Mouse (Mus musculus) hindbrain, embryonic 14.5 days (tissue): ENCODE measurements at regions not wholly inside any gene's neighbourhood (a gene's known extent, or its start where the extent isn't known, plus 50 kb on each side); places are given as distances from the start of the nearest gene placed in this dataset.
A peak's percentile ranks its signal among the peaks of the same experiment; 100 is the strongest.
"Not testable (repeated sequence)": the region's sequence is repeated elsewhere in the genome, so short reads cannot be mapped to it uniquely, and the experiment has no call there.

Experiments used
- ATAC-seq: fragments of 200-750 bp; cut with Nextera tagmentation; 2 replicates; pipeline ENCODE4 v1.8.0; 2017; ENCODE audit warnings: moderate number of reproducible peaks, mild to moderate bottlenecking, moderate TSS enrichment, moderate library complexity; ENCODE audit not compliant: low FRiP score
- DNase-seq: peaks from one replicate; pipeline ENCODE4 v3.0.0-alpha.2; 2015; ENCODE audit warnings: low spot score
- H3K27ac ChIP-seq: fragments of 300-500 bp; sonication (generic); 2 replicates; pipeline ENCODE4 v1.5.1; 2014; ENCODE audit warnings: mild to moderate bottlenecking, moderate library complexity
- H3K27me3 ChIP-seq: fragments of 300-500 bp; sonication (generic); 2 replicates; pipeline ENCODE4 v1.6.1; 2014; ENCODE audit warnings: mild to moderate bottlenecking, low read length, mixed read lengths; ENCODE audit not compliant: control insufficient read depth, insufficient read depth
- H3K36me3 ChIP-seq: fragments of 300-500 bp; sonication (generic); replicated peaks from 2 replicates; pipeline ENCODE4 v1.6.1; 2014; ENCODE audit not compliant: control insufficient read depth, insufficient read depth
- H3K4me1 ChIP-seq: fragments of 300-500 bp; sonication (generic); replicated peaks from 2 replicates; pipeline ENCODE4 v1.6.1; 2014; ENCODE audit warnings: antibody characterized with exemption, low read length, mixed read lengths; ENCODE audit not compliant: control insufficient read depth, insufficient read depth
- H3K4me2 ChIP-seq: fragments of 300-500 bp; sonication (generic); replicated peaks from 2 replicates; pipeline ENCODE4 v1.6.1; 2014; ENCODE audit warnings: mild to moderate bottlenecking, moderate library complexity
- H3K4me3 ChIP-seq: fragments of 300-500 bp; sonication (generic); replicated peaks from 2 replicates; pipeline ENCODE4 v1.5.1; 2014; ENCODE audit warnings: mild to moderate bottlenecking, low read length
- H3K9ac ChIP-seq: fragments of 300-500 bp; sonication (generic); 2 replicates; pipeline ENCODE4 v1.6.1; 2014
- H3K9me3 ChIP-seq: fragments of 300-500 bp; sonication (generic); 2 replicates; pipeline ENCODE4 v1.6.1; 2016; ENCODE audit warnings: low read length; ENCODE audit not compliant: control insufficient read depth
- WGBS: fragments of 180-500 bp; shearing (Covaris S2); extraction: QIAGEN DNeasy Blood & Tissue Kit; methylation state at CpG from one replicate; pipeline ENCODE4 v1.1.7; 2014; 5-methylcytosine and 5-hydroxymethylcytosine counted together

GRCm38 (mm10) chr10:56891530-56891929 lies 514.4 kb downstream of the Gja1 start:
- DNase-seq, H3K9me3 ChIP-seq, H3K4me3 ChIP-seq, H3K36me3 ChIP-seq, H3K27ac ChIP-seq, H3K27me3 ChIP-seq, ATAC-seq, H3K4me2 ChIP-seq, H3K9ac ChIP-seq, H3K4me1 ChIP-seq: not testable (repeated sequence)
- WGBS, result 86% methylated on average over 2 of the region's 2 CpGs

- Histone ChIP-seq H3K27ac (no peak overlapping the region), H3K36me3 (no peaks in the 10 kb centered on the region), H3K4me2 (no peak overlapping the region), H3K4me1 (peaks cover 8% of the 10 kb centered on the region; the same call in 1 of the 2 replicates), H3K4me3 (no peak overlapping the region), H3K9ac (no peak overlapping the region), H3K9me3 (0 out of 2 replicates have a peak, but pooled peaks cover 4% of the 10 kb centered on the region), H3K27me3 (no peaks in the 10 kb centered on the region)
- 50% methylated on average over 10 of the region's 10 CpGs for WGBS
- ATAC-seq, result peak; percentile 14; the same call in 1 of the 2 replicates
- DNase-seq, result no peak
These were observed 515.6 kb downstream of the Gja1 start for GRCm38 (mm10) chr10:56892666-56893209.

GRCm38 (mm10) chr10:56893210-56893705 lies 516.1 kb downstream of the Gja1 start:
- H3K4me1 ChIP-seq, result peaks cover 8% of the 10 kb centered on the region; the same call in 1 of the 2 replicates
- peak; percentile 89 for ATAC-seq
- 8% methylated on average over 8 of the region's 8 CpGs for WGBS
- no peaks in the 10 kb centered on the region for H3K9me3 ChIP-seq
- no peak overlapping the region for H3K27ac ChIP-seq
- no peak overlapping the region for H3K4me3 ChIP-seq
- H3K9ac ChIP-seq, result no peak overlapping the region
- H3K36me3 ChIP-seq, result no peaks in the 10 kb centered on the region
- DNase-seq, result no peak
- H3K27me3 ChIP-seq, result no peaks in the 10 kb centered on the region
- 0 out of 2 replicates have a peak overlapping the region, but pooled peaks have one; percentile 5 for H3K4me2 ChIP-seq

- Histone ChIP-seq H3K4me2 (no peak overlapping the region), H3K4me1 (no peaks in the 10 kb centered on the region), H3K27ac (no peak overlapping the region), H3K36me3 (no peaks in the 10 kb centered on the region), H3K9ac (no peak overlapping the region), H3K27me3 (no peaks in the 10 kb centered on the region), H3K9me3 (no peaks in the 10 kb centered on the region), H3K4me3 (no peak overlapping the region)
- DNase-seq (no peak), ATAC-seq (peak; percentile 85; the same call in 1 of the 2 replicates)
- 44% methylated on average over 5 of the region's 5 CpGs for WGBS
These were observed 522.6 kb downstream of the Gja1 start for GRCm38 (mm10) chr10:56899640-56900274.

- no peak overlapping the region for H3K4me2 ChIP-seq
- WGBS, result 90% methylated on average over 6 of the region's 6 CpGs
- H3K4me1 ChIP-seq, result no peaks in the 10 kb centered on the region
- H3K27ac ChIP-seq, result no peak overlapping the region
- DNase-seq (no peak), ATAC-seq (no peak)
- no peaks in the 10 kb centered on the region for H3K9me3 ChIP-seq
- no peaks in the 10 kb centered on the region for H3K27me3 ChIP-seq
- H3K9ac ChIP-seq, result no peak overlapping the region
- H3K36me3 ChIP-seq, result no peaks in the 10 kb centered on the region
- no peak overlapping the region for H3K4me3 ChIP-seq
These were observed 523.8 kb downstream of the Gja1 start for GRCm38 (mm10) chr10:56900914-56901313.

- Histone ChIP-seq H3K27ac (no peak overlapping the region), H3K9ac (no peak overlapping the region), H3K9me3 (no peaks in the 10 kb centered on the region), H3K4me2 (no peak overlapping the region), H3K4me1 (no peaks in the 10 kb centered on the region), H3K27me3 (no peaks in the 10 kb centered on the region), H3K36me3 (no peaks in the 10 kb centered on the region), H3K4me3 (no peak overlapping the region)
- whole genome bisulfite sequencing, result 97% methylated on average over 1 of the region's 1 CpGs
- no peak for ATAC-seq
- no peak for DNase-seq
These were observed 535.6 kb downstream of the Gja1 start for GRCm38 (mm10) chr10:56912711-56913110.

GRCm38 (mm10) chr10:56914103-56914502 lies 537.0 kb downstream of the Gja1 start:
- no peaks in the 10 kb centered on the region for H3K4me1 ChIP-seq
- no peaks in the 10 kb centered on the region for H3K9me3 ChIP-seq
- no peak for ATAC-seq
- 82% methylated on average over 5 of the region's 5 CpGs for WGBS
- H3K36me3 ChIP-seq, result no peaks in the 10 kb centered on the region
- H3K27me3 ChIP-seq, result no peaks in the 10 kb centered on the region
- no peak overlapping the region for H3K27ac ChIP-seq
- DNase-seq, result no peak
- H3K4me3 ChIP-seq, result no peak overlapping the region
- H3K9ac ChIP-seq, result no peak overlapping the region
- no peak overlapping the region for H3K4me2 ChIP-seq

GRCm38 (mm10) chr10:56918412-56918811 lies 541.3 kb downstream of the Gja1 start:
- no peak overlapping the region for H3K9ac ChIP-seq
- no peaks in the 10 kb centered on the region for H3K9me3 ChIP-seq
- ATAC-seq (no peak), DNase-seq (no peak)
- H3K27ac ChIP-seq, result no peak overlapping the region
- H3K27me3 ChIP-seq, result no peaks in the 10 kb centered on the region
- H3K36me3 ChIP-seq, result no peaks in the 10 kb centered on the region
- no peak overlapping the region for H3K4me3 ChIP-seq
- H3K4me1 ChIP-seq, result no peaks in the 10 kb centered on the region; the same call in 1 of the 2 replicates
- 78% methylated on average over 5 of the region's 5 CpGs for WGBS
- H3K4me2 ChIP-seq, result no peak overlapping the region

- no peaks in the 10 kb centered on the region; the same call in 1 of the 2 replicates for H3K4me1 ChIP-seq
- H3K27ac ChIP-seq, result no peak overlapping the region
- ATAC-seq (0 out of 2 replicates have a peak, but pooled peaks have one; percentile 11), DNase-seq (no peak)
- H3K27me3 ChIP-seq, result no peaks in the 10 kb centered on the region
- no peak overlapping the region for H3K9ac ChIP-seq
- 55% methylated on average over 20 of the region's 20 CpGs for WGBS
- H3K4me3 ChIP-seq, result no peak overlapping the region
- no peaks in the 10 kb centered on the region for H3K9me3 ChIP-seq
- 0 out of 2 replicates have a peak overlapping the region, but pooled peaks have one; percentile 11 for H3K4me2 ChIP-seq
- no peaks in the 10 kb centered on the region for H3K36me3 ChIP-seq
These were observed 543.9 kb downstream of the Gja1 start for GRCm38 (mm10) chr10:56920711-56921672.
